Mouse (Mus musculus) forebrain, embryonic 10.5 days (tissue): ENCODE results near the gene Hist1h2bq. TPM values are rescaled to one million over a fixed set of nuclear protein-coding genes. Genes with fewer than 3 reads are reported as not detected.

ENCODE experiments used
- microRNA-seq: library from miRNA; unstranded; fragments of <30 nt; microRNA quantifications from one replicate; pipeline ENCODE4, GENCODE M21; 2017
- polyA plus RNA-seq: library from polyadenylated mRNA; unstranded; fragments of >200 nt; fragmentation: Nextera tagmentation; extraction: Ambion mirVana; gene quantifications from 2 replicates; pipeline ENCODE4 v1.2.1, GENCODE M21; 2016

The Hist1h2bq gene
- polyA plus RNA-seq, 1 experiment from 2014 or later, result 21.9 TPM

Small RNA genes lying within 50 kb of the gene (microRNA-seq; reads per million reads assigned to microRNA genes)
- gene Gm19658, result not detected
- not detected for gene Gm44346
- not detected for gene Gm44466

Other genes with a start within 250 kb of the Hist1h2bq start
- not detected in 2 replicates for gene Olfr1364, start 228.4 kb downstream of the Hist1h2bq start, polyA plus RNA-seq
- not detected in 2 replicates for gene Olfr1362, start 196.2 kb downstream of the Hist1h2bq start, polyA plus RNA-seq
- not detected in 2 replicates for gene Olfr11, start 167.7 kb downstream of the Hist1h2bq start, polyA plus RNA-seq
- gene Olfr1361, start 146.8 kb downstream of the Hist1h2bq start, polyA plus RNA-seq, result not detected in 2 replicates
- gene Olfr1360, start 132.8 kb downstream of the Hist1h2bq start, polyA plus RNA-seq, result not detected in 2 replicates
- gene Olfr1359, start 112.1 kb downstream of the Hist1h2bq start, polyA plus RNA-seq, result not detected in 2 replicates
- gene Hist1h2bl, start 94.1 kb downstream of the Hist1h2bq start, polyA plus RNA-seq, result 1.5 and 2.0 TPM in 2 replicates
- gene Hist1h2ai, start 93.8 kb downstream of the Hist1h2bq start, polyA plus RNA-seq, result 11.9 and 12.0 TPM in 2 replicates
- gene Hist1h3h, start 92.5 kb downstream of the Hist1h2bq start, polyA plus RNA-seq, result 9.4 and 11.1 TPM in 2 replicates
- gene Hist1h2bm, start 88.2 kb downstream of the Hist1h2bq start, polyA plus RNA-seq, result 5.3 and 5.6 TPM in 2 replicates
- gene Hist1h4j, start 75.1 kb downstream of the Hist1h2bq start, polyA plus RNA-seq, result 0.97 and 1.8 TPM in 2 replicates
- gene Hist1h4k, start 59.7 kb downstream of the Hist1h2bq start, polyA plus RNA-seq, result 1.8 and 5.8 TPM in 2 replicates
- 17.5 and 18.1 TPM in 2 replicates for gene Hist1h2ak, start 56.4 kb downstream of the Hist1h2bq start, polyA plus RNA-seq
- 1.6 and 1.8 TPM in 2 replicates for gene Hist1h2bn, start 56.1 kb downstream of the Hist1h2bq start, polyA plus RNA-seq
- gene Hist1h1b, start 29.6 kb downstream of the Hist1h2bq start, polyA plus RNA-seq, result 37.0 and 43.0 TPM in 2 replicates
- gene Hist1h3i, start 26.8 kb downstream of the Hist1h2bq start, polyA plus RNA-seq, result 120 and 124 TPM in 2 replicates
- gene Hist1h2an, start 23.0 kb downstream of the Hist1h2bq start, polyA plus RNA-seq, result 11.9 and 17.4 TPM in 2 replicates
- 4.3 and 4.8 TPM in 2 replicates for gene Hist1h2bp, start 22.7 kb downstream of the Hist1h2bq start, polyA plus RNA-seq
- 4.2 TPM in 1 of 2 replicates, not detected in the other for gene Hist1h2ao, start 268 bp upstream of the Hist1h2bq start, polyA plus RNA-seq
- not detected in 2 replicates for gene Hist1h4m, start 1.5 kb upstream of the Hist1h2bq start, polyA plus RNA-seq
- gene Hist1h4n, start 22.0 kb upstream of the Hist1h2bq start, polyA plus RNA-seq, result 9.3 and 9.4 TPM in 2 replicates
- gene Hist1h2ap, start 23.3 kb upstream of the Hist1h2bq start, polyA plus RNA-seq, result 6,723 and 6,843 TPM in 2 replicates
- gene Hist1h2br, start 23.5 kb upstream of the Hist1h2bq start, polyA plus RNA-seq, result 20.1 and 23.1 TPM in 2 replicates
- 24.3 and 26.8 TPM in 2 replicates for gene Zfp184, start 134.9 kb upstream of the Hist1h2bq start, polyA plus RNA-seq
- 0.09 TPM in 1 of 2 replicates, not detected in the other for gene Pom121l2, start 171.0 kb upstream of the Hist1h2bq start, polyA plus RNA-seq
- gene Prss16, start 199.5 kb upstream of the Hist1h2bq start, polyA plus RNA-seq, result 0.26 and 0.41 TPM in 2 replicates
- gene Hist1h2ah, start 225.4 kb upstream of the Hist1h2bq start, polyA plus RNA-seq, result 12.1 and 14.3 TPM in 2 replicates
- 6.4 and 7.7 TPM in 2 replicates for gene Hist1h2bk, start 225.7 kb upstream of the Hist1h2bq start, polyA plus RNA-seq
- gene Hist1h4i, start 231.2 kb upstream of the Hist1h2bq start, polyA plus RNA-seq, result 53.1 and 58.6 TPM in 2 replicates
- gene Hist1h2ag, start 232.7 kb upstream of the Hist1h2bq start, polyA plus RNA-seq, result 54.9 and 55.0 TPM in 2 replicates
- 11.7 and 14.9 TPM in 2 replicates for gene Hist1h2bj, start 233.0 kb upstream of the Hist1h2bq start, polyA plus RNA-seq